23 mouse cellular contexts compared by ENCODE assay signal in the genomic region with DNA sequence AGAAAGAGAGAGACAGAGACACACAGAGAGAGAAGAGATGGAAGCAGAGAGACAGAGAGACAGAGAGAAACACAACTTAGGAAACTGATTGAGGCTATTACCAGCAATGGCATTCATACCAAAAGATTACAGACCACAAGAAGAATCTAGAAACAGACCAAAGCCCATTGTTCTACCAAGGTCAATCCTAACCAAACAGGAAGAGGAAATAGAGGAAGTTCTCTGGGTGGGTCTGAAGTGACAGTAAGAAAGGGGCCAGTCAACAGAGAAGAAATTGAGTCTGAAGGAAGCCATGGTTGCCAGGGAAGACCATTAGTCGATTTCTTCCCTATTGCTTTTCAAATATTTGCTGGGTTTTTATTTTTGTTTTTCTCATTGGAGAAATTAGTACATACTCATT.
DNase-seq lines count a peak whose midpoint lies in the region; ATAC-seq and TF ChIP-seq lines count a peak whose summit lies in the region.
"Had no signal": no experiment of that assay in that cellular context is flagged by ENCODE, and none has a peak within 500 bp of the region (broad histone marks: within the 10 kb centered on the region; RNA-seq: fewer than 3 reads in every experiment).

No protein-coding gene starts in this region.

- WGBS in heart, adult 2 months, result 48% methylated on average over 1 of the region's 1 CpGs
- WGBS in heart, embryonic 11.5 days (ENCODE audit: insufficient replicate concordance), result 81% methylated on average over 1 of the region's 1 CpGs
- 75% methylated on average over 1 of the region's 1 CpGs for WGBS in lung, embryonic 14.5 days
- WGBS in hindbrain, postnatal 0 days, result 86% methylated on average over 1 of the region's 1 CpGs

- no peaks in the 10 kb centered on the region for H3K27me3 ChIP-seq in heart, adult 2 months (ENCODE audit: control insufficient read depth, insufficient read depth, low read length)
- no peaks in the 10 kb centered on the region for H3K27me3 ChIP-seq in heart, embryonic 11.5 days (ENCODE audit: control insufficient read depth, insufficient read depth, low read length)
- H3K27me3 ChIP-seq in lung, embryonic 14.5 days (ENCODE audit: insufficient read depth, low read length), result no peaks in the 10 kb centered on the region
- no peaks in the 10 kb centered on the region for H3K27me3 ChIP-seq in hindbrain, postnatal 0 days (ENCODE audit: insufficient read depth, low read length)
- H3K27me3 ChIP-seq: embryonic facial prominence, embryonic 15.5 days; neural tube, embryonic 12.5 days had no signal

- no peaks in the 10 kb centered on the region; the same call in 1 of the 2 replicates for H3K36me3 ChIP-seq in heart, adult 2 months (ENCODE audit: control insufficient read depth, insufficient read depth, low read length)
- H3K36me3 ChIP-seq in heart, embryonic 11.5 days (ENCODE audit: control insufficient read depth, insufficient read depth, low read length), result no peaks in the 10 kb centered on the region
- no peaks in the 10 kb centered on the region for H3K36me3 ChIP-seq in lung, embryonic 14.5 days (ENCODE audit: insufficient read depth)
- no peaks in the 10 kb centered on the region for H3K36me3 ChIP-seq in hindbrain, postnatal 0 days (ENCODE audit: insufficient read depth, low read length)
- H3K36me3 ChIP-seq: embryonic facial prominence, embryonic 15.5 days; limb, embryonic 10.5 days; midbrain, embryonic 10.5 days; neural tube, embryonic 12.5 days had no signal

- H3K27ac ChIP-seq in heart, adult 2 months, result peak overlapping the region; percentile 69
- H3K27ac ChIP-seq in heart, embryonic 11.5 days (ENCODE audit: low read depth, low read length), result no peak overlapping the region
- no peak overlapping the region for H3K27ac ChIP-seq in lung, embryonic 14.5 days (ENCODE audit: low read depth)
- no peak overlapping the region for H3K27ac ChIP-seq in hindbrain, postnatal 0 days
- H3K27ac ChIP-seq: embryonic facial prominence, embryonic 15.5 days; hindbrain, embryonic 14.5 days; left cerebral cortex, adult 2 months; limb, embryonic 10.5 days; midbrain, embryonic 10.5 days; neural tube, embryonic 12.5 days had no signal

- no peak overlapping the region for H3K9ac ChIP-seq in heart, adult 2 months (ENCODE audit: low read depth, low read length)
- no peak overlapping the region for H3K9ac ChIP-seq in heart, embryonic 11.5 days (ENCODE audit: low read depth, low read length)
- no peak overlapping the region for H3K9ac ChIP-seq in lung, embryonic 14.5 days
- H3K9ac ChIP-seq in hindbrain, postnatal 0 days (replicated peaks; ENCODE audit: low read length), result no peak overlapping the region
- H3K9ac ChIP-seq: embryonic facial prominence, embryonic 15.5 days; hindbrain, embryonic 14.5 days; neural tube, embryonic 12.5 days had no signal

- DNase-seq in heart, adult 2 months, result no peak
- DNase-seq in lung, embryonic 14.5 days, result peak; percentile 5
- DNase-seq in lung, postnatal 4 days, result no peak
- peak; percentile 39 for DNase-seq in R1 (ENCODE audit: low read depth, low spot score)
- DNase-seq in B cell, adult 2 months, result no peak
- no peak for DNase-seq in hindbrain, postnatal 0 days (ENCODE audit: low spot score)
- DNase-seq: adrenal gland, postnatal 10 days; cerebellum, adult 11 months; cerebellum, postnatal 14 days; kidney, adult 11 months; kidney, postnatal 25 days; layer of hippocampus, adult 9-11 months; thymus, postnatal 25 days had no signal

- no peak for TF ChIP-seq POLR2A in heart, adult 2 months (IDR thresholded peaks at IDR 0.05; ENCODE audit: insufficient read depth, low read depth, low read length)

- H3K4me2 ChIP-seq in heart, embryonic 11.5 days, result no peak overlapping the region
- H3K4me2 ChIP-seq in lung, embryonic 14.5 days, result no peak overlapping the region
- no peak overlapping the region for H3K4me2 ChIP-seq in hindbrain, postnatal 0 days (ENCODE audit: low read depth, low read length)
- H3K4me2 ChIP-seq: embryonic facial prominence, embryonic 15.5 days; hindbrain, embryonic 14.5 days; neural tube, embryonic 12.5 days had no signal

- H3K4me3 ChIP-seq in heart, adult 2 months, result no peak overlapping the region
- no peak overlapping the region for H3K4me3 ChIP-seq in heart, embryonic 11.5 days (ENCODE audit: low read depth, low read length)
- no peak overlapping the region for H3K4me3 ChIP-seq in lung, embryonic 14.5 days (ENCODE audit: low read depth, low read length)
- no peak overlapping the region for H3K4me3 ChIP-seq in hindbrain, postnatal 0 days (ENCODE audit: low read length)
- H3K4me3 ChIP-seq: embryonic facial prominence, embryonic 15.5 days; left cerebral cortex, adult 2 months; limb, embryonic 10.5 days; midbrain, embryonic 10.5 days; neural tube, embryonic 12.5 days had no signal

- TF ChIP-seq CTCF in heart, adult 2 months (IDR thresholded peaks at IDR 0.05), result no peak
- TF ChIP-seq CTCF in lung, embryonic 14.5 days (IDR thresholded peaks at IDR 0.05; ENCODE audit: low read depth), result no peak
- no peak for TF ChIP-seq CTCF in hindbrain, postnatal 0 days (IDR thresholded peaks at IDR 0.05; ENCODE audit: low read depth)

- H3K9me3 ChIP-seq in heart, embryonic 11.5 days (replicated peaks; ENCODE audit: control insufficient read depth, low read length), result no peaks in the 10 kb centered on the region
- H3K9me3 ChIP-seq in lung, embryonic 14.5 days (ENCODE audit: low read depth, low read length), result no peaks in the 10 kb centered on the region
- no peaks in the 10 kb centered on the region for H3K9me3 ChIP-seq in hindbrain, postnatal 0 days (ENCODE audit: low read length)
- H3K9me3 ChIP-seq: embryonic facial prominence, embryonic 15.5 days; limb, embryonic 10.5 days; midbrain, embryonic 10.5 days; neural tube, embryonic 12.5 days had no signal

- ATAC-seq in heart, embryonic 11.5 days (replicated peaks; ENCODE audit: insufficient number of reproducible peaks, low FRiP score, low TSS enrichment), result no peak
- no peak for ATAC-seq in lung, embryonic 14.5 days (ENCODE audit: insufficient read depth)
- 0 out of 2 replicates have a peak, but pooled peaks have one; percentile 52 for ATAC-seq in megakaryocyte progenitor cell, adult 5-6 weeks (replicated peaks; ENCODE audit: poor library complexity)
- no peak for ATAC-seq in hindbrain, postnatal 0 days
- ATAC-seq: activated CD4-positive, CD25-positive, alpha-beta regulatory T cell, adult 4 months; forebrain, embryonic 16.5 days had no signal

- no peak for TF ChIP-seq EP300 in heart, adult 2 months (IDR thresholded peaks at IDR 0.05; ENCODE audit: insufficient read depth, low read depth, low read length)

- no peaks in the 10 kb centered on the region for H3K79me2 ChIP-seq in heart, adult 2 months (replicated peaks; ENCODE audit: control insufficient read depth, insufficient read depth, low read length)

- peaks cover 13% of the 10 kb centered on the region for H3K4me1 ChIP-seq in heart, adult 2 months (ENCODE audit: control insufficient read depth, insufficient read depth, low read length)
- H3K4me1 ChIP-seq in heart, embryonic 11.5 days (ENCODE audit: control insufficient read depth, insufficient read depth, low read length), result no peaks in the 10 kb centered on the region
- no peaks in the 10 kb centered on the region for H3K4me1 ChIP-seq in lung, embryonic 14.5 days (ENCODE audit: insufficient read depth)
- no peaks in the 10 kb centered on the region for H3K4me1 ChIP-seq in hindbrain, postnatal 0 days (ENCODE audit: insufficient read depth, low read length)
- H3K4me1 ChIP-seq: embryonic facial prominence, embryonic 15.5 days; limb, embryonic 10.5 days; midbrain, embryonic 10.5 days; neural tube, embryonic 12.5 days had no signal

- intact Hi-C loops in heart, adult 2 months (cut with DNase I), result loop anchor here (2.0 kb wide), 1 partner anchor 73 kb away; no protein-coding TSS in a partner anchor

Comparison
In these comparisons a context has a peak if more than half of its experiments do, and no peak if none do; other contexts are left out.
1. DNase-seq: peak in lung, embryonic 14.5 days (single experiment) and R1 (single experiment); none in heart, adult 2 months (0 of 2), lung, postnatal 4 days (0 of 2), B cell, adult 2 months (0 of 2) and hindbrain, postnatal 0 days (single experiment).